Mouse (Mus musculus): Measurements from ENCODE around the gene Gchfr.
A peak's percentile ranks its signal among the peaks of the same experiment; 100 is the strongest.

The Gchfr gene

GRCm38 (mm10) chr2:119173991-119174651, 6.5 kb downstream of the Gchfr start, which contains the start of gene Gm14137:
Gene Gm14137, plus strand, starts transcription at chr2:119174509.
- no peak for DNase-seq (ENCODE audit: low read depth)

- DNase-seq (ENCODE audit: low read depth) = no peak
These were observed 7.3 kb downstream of the Gchfr start for GRCm38 (mm10) chr2:119174866-119175265.

- DNase-seq (ENCODE audit: low read depth) = no peak
These were observed 8.0 kb downstream of the Gchfr start for GRCm38 (mm10) chr2:119175614-119176013.

- no peak for DNase-seq (ENCODE audit: low read depth)
These were observed 9.2 kb downstream of the Gchfr start for GRCm38 (mm10) chr2:119176761-119177160.

GRCm38 (mm10) chr2:119177384-119177939, 9.9 kb downstream of the Gchfr start:
- no peak for DNase-seq (ENCODE audit: low read depth)

- no peak for DNase-seq (ENCODE audit: low read depth)
These were observed 15.3 kb downstream of the Gchfr start for GRCm38 (mm10) chr2:119182914-119183313.

GRCm38 (mm10) chr2:119189029-119189710, 21.6 kb downstream of the Gchfr start:
- DNase-seq (ENCODE audit: low read depth) = peak; percentile 90

GRCm38 (mm10) chr2:119190969-119191368, 23.4 kb downstream of the Gchfr start:
- DNase-seq (ENCODE audit: low read depth) = no peak

- no peak for DNase-seq (ENCODE audit: low read depth)
These were observed 26.6 kb downstream of the Gchfr start for GRCm38 (mm10) chr2:119194140-119194539.

- DNase-seq (ENCODE audit: low read depth) = no peak
These were observed 28.9 kb downstream of the Gchfr start for GRCm38 (mm10) chr2:119196316-119197108.

- DNase-seq (ENCODE audit: low read depth) = no peak
These were observed 29.9 kb downstream of the Gchfr start for GRCm38 (mm10) chr2:119197493-119197892.

GRCm38 (mm10) chr2:119198049-119198448, 30.5 kb downstream of the Gchfr start:
- no peak for DNase-seq (ENCODE audit: low read depth)

GRCm38 (mm10) chr2:119198934-119199333, 31.4 kb downstream of the Gchfr start:
- no peak for DNase-seq (ENCODE audit: low read depth)

- no peak for DNase-seq (ENCODE audit: low read depth)
These were observed 35.4 kb downstream of the Gchfr start for GRCm38 (mm10) chr2:119202914-119203453.

- no peak for DNase-seq (ENCODE audit: low read depth)
These were observed 36.4 kb downstream of the Gchfr start for GRCm38 (mm10) chr2:119203871-119204460.

GRCm38 (mm10) chr2:119207961-119208343, 40.4 kb downstream of the Gchfr start:
- no peak for DNase-seq (ENCODE audit: low read depth)

GRCm38 (mm10) chr2:119208344-119209175, 41.0 kb downstream of the Gchfr start, which contains the start of the genes Zfyve19 and Dnajc17:
Gene Zfyve19, plus strand, starts transcription at chr2:119208617.
Gene Dnajc17, minus strand, starts transcription at chr2:119208795.
- DNase-seq (ENCODE audit: low read depth) = peak; percentile 98

GRCm38 (mm10) chr2:119209176-119209507, 41.6 kb downstream of the Gchfr start:
- no peak for DNase-seq (ENCODE audit: low read depth)

Data from induced T-regulatory cell, adult 2 months (primary cell).